Mouse (Mus musculus) spleen, adult 2 months (tissue): ENCODE results near the gene Neurl2.

ENCODE experiments used
- CTCF ChIP-seq: fragments of 200-500 bp; IDR thresholded peaks from 2 replicates; pipeline ENCODE4 v1.5.1; 2011; ENCODE audit warnings: mild to moderate bottlenecking, inconsistent platforms; ENCODE audit not compliant: insufficient read depth, insufficient read length, insufficient replicate concordance; ENCODE audit errors: extremely low read depth
- POLR2A ChIP-seq: fragments of 200-500 bp; IDR thresholded peaks from 2 replicates; pipeline ENCODE4 v1.6.1; 2011; ENCODE audit warnings: low read depth, low read length, inconsistent platforms

DNA sequence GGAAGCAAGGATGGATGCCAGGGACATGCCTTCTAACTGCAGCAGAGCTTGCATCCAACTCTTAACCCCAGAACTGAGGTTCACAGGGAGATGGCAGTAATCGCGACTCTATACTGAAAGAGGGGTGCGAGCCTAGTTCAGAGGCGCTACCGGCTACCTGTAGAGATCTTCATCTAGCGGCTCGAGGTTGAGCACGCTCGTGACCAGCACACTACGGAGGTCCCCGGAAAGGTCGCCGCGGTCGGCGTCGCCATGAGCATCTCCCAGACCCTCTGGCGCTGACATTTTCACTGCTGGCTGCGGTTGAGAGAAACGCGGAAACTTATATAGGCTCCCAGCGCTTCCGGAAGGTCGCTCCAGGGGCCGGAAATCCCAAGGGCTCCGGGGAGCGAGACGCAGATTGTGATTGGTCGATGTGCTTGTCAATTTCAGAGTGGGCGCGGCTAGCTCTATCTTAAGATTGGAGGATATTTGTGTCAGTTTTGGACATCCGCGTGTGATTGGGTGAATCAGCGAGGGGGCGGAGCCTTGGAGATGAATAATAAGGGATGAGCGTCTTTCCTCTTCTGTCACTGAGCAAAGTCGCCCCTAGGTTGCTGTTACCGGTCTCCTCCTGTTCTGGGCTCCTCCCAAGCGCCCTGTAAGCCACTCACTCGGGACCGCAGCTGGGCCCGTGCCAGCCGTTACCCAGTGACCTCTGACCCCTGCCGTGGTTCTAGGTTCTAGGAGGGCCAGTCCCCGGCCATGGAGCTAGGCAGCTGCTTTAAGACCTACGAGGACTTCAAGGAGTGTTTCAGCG lies 28.5 kb downstream of the Neurl2 start, which contains the start of the genes Acot8 and Zswim3:
- no peak for TF ChIP-seq CTCF
- TF ChIP-seq POLR2A, result peak; percentile 90
